Mouse (Mus musculus): ENCODE measurements around the gene Ube2s. TPM values are rescaled to one million over a fixed set of nuclear protein-coding genes. Genes with fewer than 3 reads are reported as not detected.
A peak's percentile ranks its signal among the peaks of the same experiment; 100 is the strongest.
"Not testable (repeated sequence)": the region's sequence is repeated elsewhere in the genome, so short reads cannot be mapped to it uniquely, and the experiment has no call there.

Ube2s gene
- 399 and 408 TPM in 2 replicates for polyA plus RNA-seq (2016; fragmentation: Nextera tagmentation; extraction: Ambion mirVana)

- Histone ChIP-seq H3K27ac (peak within 1 kb of the TSS; percentile 98), H3K27me3 (ENCODE audit: poor library complexity, severe bottlenecking) (no peaks in the 10 kb centered on the region), H3K36me3 (replicated peaks) (peaks cover 39% of the 10 kb centered on the region), H3K4me3 (peak within 1 kb of the TSS; percentile 100), H3K4me1 (peaks cover 37% of the 10 kb centered on the region), H3K9me3 (no peaks in the 10 kb centered on the region)
- DNase-seq (ENCODE audit: extremely low spot score, low spot score) = peak; percentile 99
- under 1% methylated on average over 62 of the region's 62 CpGs for WGBS
These were observed at the start of gene Ube2s for GRCm38 (mm10) chr7:4812303-4813104. Gene Ube2s, minus strand, starts transcription at chr7:4812590.

GRCm38 (mm10) chr7:4860926-4861325 lies 48.5 kb upstream of the Ube2s start:
- not testable (repeated sequence) for DNase-seq (ENCODE audit: extremely low spot score, low spot score); H3K27me3 ChIP-seq (ENCODE audit: poor library complexity, severe bottlenecking)
- WGBS = 81% methylated on average over 3 of the region's 3 CpGs

GRCm38 (mm10) chr7:4859418-4859978 lies 47.1 kb upstream of the Ube2s start:
- DNase-seq (ENCODE audit: extremely low spot score, low spot score) = no peak
- no peak overlapping the region for H3K27ac ChIP-seq
- no peaks in the 10 kb centered on the region for H3K36me3 ChIP-seq (replicated peaks)
- no peak overlapping the region for H3K4me3 ChIP-seq
- no peaks in the 10 kb centered on the region for H3K9me3 ChIP-seq
- 88% methylated on average over 12 of the region's 12 CpGs for WGBS
- H3K27me3 ChIP-seq (ENCODE audit: poor library complexity, severe bottlenecking) = no peaks in the 10 kb centered on the region
- no peaks in the 10 kb centered on the region for H3K4me1 ChIP-seq

More at GRCm38 (mm10) chr7:4860926-4861325, 48.5 kb upstream of the Ube2s start:
- H3K27ac ChIP-seq; H3K36me3 ChIP-seq (replicated peaks); H3K9me3 ChIP-seq; H3K4me1 ChIP-seq; H3K4me3 ChIP-seq: not testable (repeated sequence)

- H3K4me3 ChIP-seq = no peak overlapping the region
- H3K27ac ChIP-seq = no peak overlapping the region
- no peaks in the 10 kb centered on the region for H3K27me3 ChIP-seq (ENCODE audit: poor library complexity, severe bottlenecking)
- H3K4me1 ChIP-seq = no peaks in the 10 kb centered on the region
- no peaks in the 10 kb centered on the region for H3K9me3 ChIP-seq
- DNase-seq (ENCODE audit: extremely low spot score, low spot score) = no peak
- WGBS = 63% methylated on average over 6 of the region's 7 CpGs
- no peaks in the 10 kb centered on the region for H3K36me3 ChIP-seq (replicated peaks)
These were observed 44.9 kb upstream of the Ube2s start for GRCm38 (mm10) chr7:4857321-4857720.

DNA sequence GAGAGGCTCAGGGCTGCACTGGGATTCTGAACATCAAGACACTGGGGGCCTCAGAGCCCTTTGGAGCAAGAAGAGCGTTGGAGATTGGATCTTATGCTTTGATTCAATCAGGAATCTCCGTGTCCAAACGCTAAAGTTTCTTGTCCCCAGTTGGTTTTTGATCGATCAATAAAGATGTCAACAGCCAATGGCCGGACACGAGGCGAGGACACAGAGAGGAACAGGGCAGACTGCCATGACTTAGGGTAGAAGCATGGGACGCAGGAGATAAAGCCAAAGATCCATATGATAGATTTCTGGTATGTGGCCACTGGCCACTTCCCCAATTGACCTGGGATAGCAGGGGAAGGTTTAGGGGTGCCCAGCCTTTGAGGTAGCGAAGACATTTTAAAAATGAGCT lies 44.1 kb upstream of the Ube2s start:
- Histone ChIP-seq H3K27me3 (ENCODE audit: poor library complexity, severe bottlenecking) (no peaks in the 10 kb centered on the region), H3K9me3 (no peaks in the 10 kb centered on the region), H3K4me1 (no peaks in the 10 kb centered on the region), H3K36me3 (replicated peaks) (no peaks in the 10 kb centered on the region), H3K27ac (no peak overlapping the region), H3K4me3 (no peak overlapping the region)
- DNase-seq (ENCODE audit: extremely low spot score, low spot score) = no peak
- 89% methylated on average over 9 of the region's 9 CpGs for WGBS

DNA sequence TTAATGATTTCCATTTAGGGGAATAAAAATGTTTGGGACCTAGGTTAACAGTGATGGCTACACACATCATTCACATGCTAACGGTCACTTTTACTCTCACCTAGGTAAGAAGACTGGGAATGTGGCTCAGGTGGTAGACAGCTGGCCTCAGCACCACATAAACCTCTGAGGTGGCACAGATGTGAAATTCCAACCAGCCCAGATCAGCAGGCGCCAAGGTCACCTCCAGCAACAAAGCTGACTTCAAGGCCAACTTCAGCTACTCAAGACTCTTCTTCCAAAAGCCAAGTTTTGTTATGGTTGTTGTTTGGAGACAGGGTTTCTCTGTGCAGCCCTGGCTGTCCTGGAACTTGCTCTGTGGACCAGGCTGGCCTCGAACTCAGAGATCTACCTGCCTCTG lies 41.2 kb upstream of the Ube2s start:
- 87% methylated on average over 3 of the region's 3 CpGs for WGBS

DNA sequence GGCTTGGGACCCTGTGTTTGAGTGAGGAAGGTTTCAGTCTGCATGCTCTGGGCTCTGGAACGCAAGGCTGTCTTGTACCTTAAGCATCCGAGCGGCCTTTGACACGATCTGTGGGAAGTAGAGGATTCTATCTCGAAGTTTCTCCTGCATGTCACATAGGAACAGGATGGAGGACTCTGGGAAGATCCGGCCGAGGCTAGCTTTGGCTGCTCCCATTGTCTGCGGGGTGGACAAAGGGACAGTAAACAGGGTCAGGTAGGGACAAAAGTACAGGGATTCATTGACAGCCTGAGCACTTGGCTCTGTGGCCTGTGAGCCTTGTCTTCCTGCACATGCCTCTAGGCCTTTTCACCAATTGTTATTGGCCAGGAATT lies 38.9 kb upstream of the Ube2s start:
- 71% methylated on average over 8 of the region's 8 CpGs for WGBS
- Histone ChIP-seq H3K27me3 (ENCODE audit: poor library complexity, severe bottlenecking) (peaks cover 7% of the 10 kb centered on the region; the same call in 1 of the 2 replicates), H3K4me3 (no peak overlapping the region), H3K4me1 (no peaks in the 10 kb centered on the region), H3K36me3 (replicated peaks) (no peaks in the 10 kb centered on the region), H3K27ac (no peak overlapping the region), H3K9me3 (peaks cover 5% of the 10 kb centered on the region; the same call in 1 of the 2 replicates)
- no peak for DNase-seq (ENCODE audit: extremely low spot score, low spot score)

More for the DNA sequence above, 41.2 kb upstream of the Ube2s start:
- H3K36me3 ChIP-seq (replicated peaks) = no peaks in the 10 kb centered on the region
- H3K9me3 ChIP-seq = no peaks in the 10 kb centered on the region
- no peaks in the 10 kb centered on the region for H3K27me3 ChIP-seq (ENCODE audit: poor library complexity, severe bottlenecking)
- H3K4me1 ChIP-seq = no peaks in the 10 kb centered on the region
- H3K27ac ChIP-seq = no peak overlapping the region
- H3K4me3 ChIP-seq = no peak overlapping the region
- DNase-seq (ENCODE audit: extremely low spot score, low spot score) = no peak

DNA sequence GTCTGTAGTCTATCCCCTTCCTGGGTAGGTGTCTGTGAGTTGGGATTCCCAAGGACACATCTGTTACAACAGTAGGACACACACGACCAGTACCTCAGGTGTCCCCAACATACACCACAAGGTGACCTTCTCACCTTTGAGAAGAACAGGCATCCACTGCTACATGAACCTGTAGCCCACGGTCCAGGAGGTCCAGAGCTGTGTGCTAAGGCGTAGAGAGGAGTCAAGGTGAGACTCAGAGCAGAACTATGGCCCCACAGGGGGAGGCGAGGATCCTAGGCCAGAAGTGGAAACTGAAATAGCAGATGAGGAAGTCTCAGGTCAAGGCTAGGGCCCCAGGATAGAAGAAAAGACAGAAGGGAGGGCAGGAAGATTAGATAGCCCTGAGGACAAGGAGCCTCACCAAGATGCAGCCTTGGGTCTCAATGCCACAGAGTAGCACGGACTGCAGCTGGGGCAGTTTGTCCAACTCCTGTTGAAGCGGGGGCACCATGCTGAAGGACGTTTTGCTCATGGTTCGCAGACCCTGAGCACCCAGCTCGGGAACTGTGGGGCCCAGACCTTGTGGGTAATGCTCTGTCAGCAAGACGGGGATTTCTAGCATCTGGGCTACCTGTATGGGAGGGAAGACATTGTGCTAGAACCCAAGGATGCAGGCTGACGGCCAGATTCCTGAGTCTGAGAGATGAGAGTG lies 38.4 kb upstream of the Ube2s start:
- H3K4me3 ChIP-seq = no peak overlapping the region
- H3K9me3 ChIP-seq = peaks cover 5% of the 10 kb centered on the region; the same call in 1 of the 2 replicates
- peaks cover 12% of the 10 kb centered on the region for H3K27me3 ChIP-seq (ENCODE audit: poor library complexity, severe bottlenecking)
- WGBS = 84% methylated on average over 11 of the region's 11 CpGs
- H3K27ac ChIP-seq = no peak overlapping the region
- no peaks in the 10 kb centered on the region for H3K36me3 ChIP-seq (replicated peaks)
- H3K4me1 ChIP-seq = no peaks in the 10 kb centered on the region
- DNase-seq (ENCODE audit: extremely low spot score, low spot score) = no peak

- Histone ChIP-seq H3K36me3 (replicated peaks) (no peaks in the 10 kb centered on the region), H3K4me1 (peaks cover 8% of the 10 kb centered on the region), H3K27ac (no peak overlapping the region), H3K9me3 (peaks cover 5% of the 10 kb centered on the region; the same call in 1 of the 2 replicates), H3K27me3 (ENCODE audit: poor library complexity, severe bottlenecking) (peaks cover 26% of the 10 kb centered on the region), H3K4me3 (no peak overlapping the region)
- no peak for DNase-seq (ENCODE audit: extremely low spot score, low spot score)
- WGBS = 63% methylated on average over 9 of the region's 9 CpGs
These were observed 37.0 kb upstream of the Ube2s start for GRCm38 (mm10) chr7:4849372-4849771.

- H3K27me3 ChIP-seq (ENCODE audit: poor library complexity, severe bottlenecking) = peaks cover 66% of the 10 kb centered on the region
These were observed 32.5 kb upstream of the Ube2s start for GRCm38 (mm10) chr7:4844917-4845309.

DNA sequence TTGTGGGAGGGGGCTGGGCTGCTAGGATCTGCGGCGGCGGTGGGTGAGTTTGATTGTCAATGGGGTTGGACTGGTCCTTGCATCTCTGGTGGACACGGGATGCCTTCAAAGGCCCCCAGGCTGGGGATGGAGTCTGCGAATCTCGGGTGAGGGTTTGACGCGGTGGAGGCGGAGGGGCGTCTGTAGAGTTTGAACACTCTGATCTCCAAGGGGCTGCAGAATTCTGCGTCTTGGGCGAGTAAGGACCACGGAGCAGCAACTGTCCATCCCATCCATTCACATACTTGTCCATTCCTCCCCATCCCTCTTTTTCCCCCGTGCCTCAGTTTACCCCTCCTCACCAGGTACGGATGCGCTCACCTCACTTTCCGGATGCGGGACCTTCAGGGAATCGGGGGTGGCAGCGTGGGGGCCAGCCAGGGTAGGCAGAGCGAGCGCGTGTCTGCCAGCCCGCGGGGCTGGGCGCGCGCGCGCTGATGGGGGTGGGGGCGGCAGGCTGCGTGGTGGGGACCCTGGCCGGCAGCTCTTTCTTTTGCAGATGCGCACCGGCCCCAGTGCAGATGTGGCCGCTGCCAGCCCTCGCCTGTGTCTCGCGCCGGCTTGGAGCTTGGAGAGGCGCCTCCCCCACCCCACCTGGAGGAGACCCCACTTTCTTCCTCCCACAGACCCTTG lies 32.0 kb upstream of the Ube2s start, which contains the start of gene Shisa7:
Gene Shisa7, minus strand, starts transcription at position 452 of the 672 bp plus-strand sequence.
- DNase-seq (ENCODE audit: extremely low spot score, low spot score) = no peak

More at GRCm38 (mm10) chr7:4844917-4845309, 32.5 kb upstream of the Ube2s start:
- H3K4me3 ChIP-seq = peak overlapping the region; percentile 65
- peaks cover 5% of the 10 kb centered on the region; the same call in 1 of the 2 replicates for H3K9me3 ChIP-seq
- H3K36me3 ChIP-seq (replicated peaks) = no peaks in the 10 kb centered on the region
- DNase-seq (ENCODE audit: extremely low spot score, low spot score) = peak; percentile 86
- peak overlapping the region; percentile 63; the same call in 1 of the 2 replicates for H3K27ac ChIP-seq
- WGBS = 0% methylated on average over 13 of the region's 13 CpGs
- peaks cover 35% of the 10 kb centered on the region for H3K4me1 ChIP-seq

DNA sequence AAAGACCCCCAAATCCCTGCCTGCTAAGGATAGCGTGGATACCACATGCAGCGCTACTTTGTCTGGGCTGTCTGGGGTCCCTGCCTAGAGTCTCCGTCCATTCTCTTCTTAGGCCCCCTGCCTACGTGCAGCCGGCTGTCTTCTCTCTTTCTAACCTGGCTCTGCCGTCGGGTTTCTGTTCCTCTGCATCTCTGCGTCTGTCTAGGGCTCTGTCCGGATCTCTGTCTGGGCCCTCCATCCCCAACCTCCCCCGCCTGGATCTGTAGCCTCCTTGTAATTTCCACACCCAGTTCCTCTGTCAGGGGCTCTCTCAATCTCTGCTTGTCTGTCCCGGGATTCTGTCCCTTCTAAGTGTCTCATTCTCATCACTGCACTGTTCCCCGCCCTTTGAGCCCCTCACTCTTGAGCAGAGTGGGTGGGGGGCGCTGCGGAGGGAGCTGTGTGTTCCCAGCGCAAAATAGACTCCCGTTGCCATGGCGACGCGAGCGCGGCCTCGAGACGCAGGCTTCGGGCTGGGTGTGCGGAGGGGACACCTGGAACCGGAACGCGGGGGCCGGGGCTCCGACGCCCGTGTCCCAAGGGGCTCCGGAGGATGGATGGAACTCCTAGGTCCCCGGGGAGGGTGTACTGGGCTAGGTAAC lies 31.3 kb upstream of the Ube2s start:
- peaks cover 5% of the 10 kb centered on the region; the same call in 1 of the 2 replicates for H3K9me3 ChIP-seq
- no peak overlapping the region for H3K27ac ChIP-seq
- H3K4me1 ChIP-seq = peaks cover 35% of the 10 kb centered on the region
- H3K27me3 ChIP-seq (ENCODE audit: poor library complexity, severe bottlenecking) = peaks cover 77% of the 10 kb centered on the region
- WGBS = under 1% methylated on average over 34 of the region's 34 CpGs
- H3K4me3 ChIP-seq = peak overlapping the region; percentile 65
- peak; percentile 70 for DNase-seq (ENCODE audit: extremely low spot score, low spot score)
- no peaks in the 10 kb centered on the region for H3K36me3 ChIP-seq (replicated peaks)

More for the DNA sequence above, 32.0 kb upstream of the Ube2s start, which contains the start of gene Shisa7:
- peaks cover 5% of the 10 kb centered on the region; the same call in 1 of the 2 replicates for H3K9me3 ChIP-seq
- no peaks in the 10 kb centered on the region for H3K36me3 ChIP-seq (replicated peaks)
- H3K4me3 ChIP-seq = peak within 1 kb of the TSS; percentile 65
- 1% methylated on average over 41 of the region's 41 CpGs for WGBS
- H3K4me1 ChIP-seq = peaks cover 35% of the 10 kb centered on the region
- peaks cover 71% of the 10 kb centered on the region for H3K27me3 ChIP-seq (ENCODE audit: poor library complexity, severe bottlenecking)
- H3K27ac ChIP-seq = peak within 1 kb of the TSS; percentile 63; the same call in 1 of the 2 replicates

Data from forebrain, embryonic 10.5 days (tissue).